Mouse (Mus musculus) spleen, adult 2 months (tissue): ENCODE results near the gene As3mt.

ENCODE experiments used
- CTCF ChIP-seq: fragments of 200-500 bp; IDR thresholded peaks from 2 replicates; pipeline ENCODE4 v1.5.1; 2011; ENCODE audit warnings: mild to moderate bottlenecking, inconsistent platforms; ENCODE audit not compliant: insufficient read depth, insufficient read length, insufficient replicate concordance; ENCODE audit errors: extremely low read depth
- POLR2A ChIP-seq: fragments of 200-500 bp; IDR thresholded peaks from 2 replicates; pipeline ENCODE4 v1.6.1; 2011; ENCODE audit warnings: low read depth, low read length, inconsistent platforms

DNA sequence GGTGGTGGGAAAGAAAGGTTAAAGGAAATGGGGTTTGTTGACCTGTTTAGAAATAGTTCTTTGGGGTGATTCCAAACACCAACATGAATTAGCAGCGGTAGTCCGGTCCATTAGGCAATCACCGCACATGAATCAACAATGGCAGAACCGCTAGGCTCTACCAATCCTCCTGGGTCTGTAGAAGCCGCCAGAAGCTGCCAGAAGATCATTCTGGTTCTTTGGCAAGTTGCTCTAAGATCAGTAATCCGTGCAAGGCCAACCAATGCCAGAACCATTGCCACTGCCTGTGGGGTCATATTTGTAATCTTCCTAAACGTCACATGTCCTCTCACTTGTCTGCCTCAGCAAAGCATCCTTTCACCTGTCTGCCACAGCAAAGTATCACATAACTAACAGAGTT, 10.3 kb upstream of the As3mt start:
- TF ChIP-seq CTCF, result no peak
- no peak for TF ChIP-seq POLR2A
